Mouse (Mus musculus): Measurements from ENCODE around the gene Srp9.

The Srp9 gene

DNA sequence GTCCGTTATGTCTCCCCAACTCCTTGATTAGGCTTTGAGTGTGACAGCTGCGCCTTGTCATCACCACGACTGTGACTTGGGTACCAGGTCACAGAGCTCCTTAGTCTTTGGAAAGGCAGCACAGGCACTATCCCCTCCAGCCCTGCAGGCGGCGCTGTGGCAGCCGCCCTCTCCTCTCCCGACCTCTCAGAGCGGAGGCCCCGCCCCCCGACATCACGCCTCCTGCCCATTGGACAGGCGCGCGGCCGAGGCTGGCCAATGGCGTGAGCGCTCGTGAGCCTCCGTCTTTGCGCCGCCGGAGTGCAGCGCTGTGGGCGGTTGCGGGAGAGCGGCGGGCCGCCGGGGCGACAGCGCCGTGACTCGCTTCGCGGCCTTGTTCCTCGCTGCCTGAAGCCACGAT is at the start of gene Srp9:
TSS of gene Srp9 (plus strand) at position 232 of the 400 bp plus-strand sequence.
- ChIA-PET CTCF (interaction anchor here (0.5 to 2.7 kb wide), 104 partner anchors 8 to 1294 kb away, joined by 3 to 54 read pairs (median 4); partner anchors contain the start of genes Lbr (in 3 of the 4), Enah (in 1 of the 4) and Fbxo28 (in 1 of the 4)), POLR2A (interaction anchor here (0.6 to 4.5 kb wide), 110 partner anchors 9 to 1274 kb away, joined by 3 to 26 read pairs (median 4); partner anchors contain the start of genes Fbxo28 (in 3 of the 4) and Lbr (in 2 of the 4))

DNA sequence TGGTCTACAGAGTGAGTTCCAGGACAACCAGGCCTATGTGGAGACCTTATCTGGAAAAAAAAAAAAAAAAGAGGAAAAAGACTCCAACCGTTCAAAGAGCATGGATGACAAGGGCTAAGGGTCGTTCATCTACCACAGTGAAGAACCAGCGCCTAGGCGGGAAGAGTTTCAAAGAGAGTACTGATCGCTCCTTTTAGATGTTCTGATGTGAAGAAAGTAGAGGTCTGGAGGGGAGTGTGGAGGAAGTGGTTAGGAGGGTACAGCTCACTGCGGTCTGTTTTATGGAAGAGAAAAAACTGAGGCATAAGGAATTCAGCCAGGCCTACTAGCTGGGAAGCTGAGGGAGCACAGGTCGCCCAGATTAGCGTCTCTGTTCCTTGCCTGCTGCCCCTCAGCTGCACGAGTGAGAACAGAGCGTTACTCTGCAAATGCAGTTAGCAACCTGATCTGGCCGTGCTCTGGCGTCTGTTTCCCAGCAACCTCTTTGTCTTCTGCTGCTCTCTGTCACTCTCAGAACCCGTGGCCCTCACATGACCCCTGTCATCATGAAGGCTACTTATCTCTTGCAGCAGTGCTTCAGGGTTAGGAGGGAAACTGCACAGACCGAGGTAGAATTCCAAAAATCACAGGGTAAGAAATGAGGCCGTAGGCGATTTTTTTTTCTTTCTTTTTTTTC is 42.7 kb upstream of the Srp9 start:
- CTCF ChIA-PET: interaction anchor here in 3 of 4 experiments (0.5 to 1.7 kb wide), 4 partner anchors 37 to 1984 kb away, joined by 3 to 9 read pairs (median 6); partner anchors contain the start of gene Srp9 (in 1 of the 3)
- POLR2A ChIA-PET: interaction anchor here (0.6 to 3.0 kb wide), 32 partner anchors 9 to 1160 kb away, joined by 3 to 12 read pairs (median 4); partner anchors contain the start of gene Srp9 (in 1 of the 4)

DNA sequence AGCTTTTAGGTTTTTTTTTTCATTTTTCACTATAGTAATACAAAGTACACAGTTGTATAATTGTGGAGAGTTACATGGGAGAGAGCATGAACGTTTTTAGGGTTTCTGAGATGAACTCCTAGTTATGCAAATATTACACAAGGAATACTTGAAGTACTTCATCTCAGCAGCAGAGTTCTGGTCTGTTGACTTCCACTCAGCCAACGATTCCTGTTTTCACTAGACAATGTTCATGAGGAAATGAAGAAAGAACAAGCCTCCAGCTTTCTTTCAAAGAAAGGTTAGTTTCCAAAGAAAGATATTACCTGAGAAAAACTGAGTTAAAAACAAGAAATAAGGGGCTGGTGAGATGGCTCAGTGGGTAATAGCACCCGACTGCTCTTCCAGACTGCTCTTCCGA is 41.1 kb upstream of the Srp9 start:
- POLR2A ChIA-PET: interaction anchor here in 2 of 4 experiments (0.5 to 3.0 kb wide), 14 partner anchors 8 to 254 kb away, joined by 3 to 12 read pairs (median 4); partner anchors contain the start of gene Srp9 (in 1 of the 2)
- CTCF ChIA-PET: interaction anchor here in 2 of 4 experiments (0.6 to 1.7 kb wide), 2 partner anchors 41 to 259 kb away, joined by 4 to 7 read pairs; partner anchors contain the start of gene Srp9 (in 1 of the 2)

DNA sequence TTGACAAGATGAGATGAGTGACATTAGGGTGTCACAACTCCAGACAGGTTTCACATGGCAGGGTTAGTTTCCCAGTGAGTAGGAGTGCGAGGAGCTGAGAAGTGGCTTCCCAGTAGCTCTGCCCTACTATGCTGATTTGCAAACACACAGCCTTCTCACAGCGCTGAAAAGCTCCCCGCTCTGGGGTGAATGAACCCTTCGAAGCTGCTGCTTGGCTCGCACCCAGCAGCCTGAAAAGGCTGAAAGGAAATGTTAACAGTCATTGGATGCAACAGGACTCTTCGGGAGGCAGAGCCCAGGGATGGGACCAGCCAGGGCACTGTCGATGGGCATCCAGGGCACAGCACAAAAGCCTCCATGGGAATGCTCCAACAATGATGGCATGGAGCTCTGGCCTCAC is 37.8 kb upstream of the Srp9 start:
- POLR2A ChIA-PET: interaction anchor here in 3 of 4 experiments (0.6 to 3.6 kb wide), 9 partner anchors 8 to 73 kb away, joined by 3 to 13 read pairs (median 3); no protein-coding TSS in a partner anchor
- CTCF ChIA-PET: interaction anchor here in 1 of 4 experiments (1.1 kb wide), 1 partner anchor 38 kb away, joined by 3 read pairs; the partner anchor contains the start of gene Srp9

DNA sequence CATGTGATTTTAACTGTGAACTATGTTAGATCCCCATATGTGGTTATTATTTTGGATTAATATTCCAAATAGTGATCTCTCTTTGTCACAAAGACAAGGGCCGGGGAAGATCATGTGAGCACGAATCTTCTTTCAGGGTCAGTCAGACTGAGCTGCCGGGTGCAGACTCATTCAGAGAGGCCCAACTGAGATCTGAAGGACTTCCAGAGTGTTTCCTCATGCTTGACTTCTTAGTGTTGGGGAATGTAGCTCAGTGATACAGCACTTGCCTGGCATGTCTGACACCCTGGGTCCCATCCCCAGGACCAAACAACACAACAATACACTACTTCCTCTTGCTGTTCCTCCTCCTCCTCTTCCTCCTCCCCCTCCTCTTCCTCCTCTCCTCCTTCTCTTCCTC is 37.2 kb upstream of the Srp9 start:
- ChIA-PET POLR2A (interaction anchor here (0.6 to 3.6 kb wide), 19 partner anchors 8 to 206 kb away, joined by 3 to 13 read pairs (median 3); no protein-coding TSS in a partner anchor), CTCF (interaction anchor here in 1 of 4 experiments (1.1 kb wide), 1 partner anchor 37 kb away, joined by 3 read pairs; the partner anchor contains the start of gene Srp9)

DNA sequence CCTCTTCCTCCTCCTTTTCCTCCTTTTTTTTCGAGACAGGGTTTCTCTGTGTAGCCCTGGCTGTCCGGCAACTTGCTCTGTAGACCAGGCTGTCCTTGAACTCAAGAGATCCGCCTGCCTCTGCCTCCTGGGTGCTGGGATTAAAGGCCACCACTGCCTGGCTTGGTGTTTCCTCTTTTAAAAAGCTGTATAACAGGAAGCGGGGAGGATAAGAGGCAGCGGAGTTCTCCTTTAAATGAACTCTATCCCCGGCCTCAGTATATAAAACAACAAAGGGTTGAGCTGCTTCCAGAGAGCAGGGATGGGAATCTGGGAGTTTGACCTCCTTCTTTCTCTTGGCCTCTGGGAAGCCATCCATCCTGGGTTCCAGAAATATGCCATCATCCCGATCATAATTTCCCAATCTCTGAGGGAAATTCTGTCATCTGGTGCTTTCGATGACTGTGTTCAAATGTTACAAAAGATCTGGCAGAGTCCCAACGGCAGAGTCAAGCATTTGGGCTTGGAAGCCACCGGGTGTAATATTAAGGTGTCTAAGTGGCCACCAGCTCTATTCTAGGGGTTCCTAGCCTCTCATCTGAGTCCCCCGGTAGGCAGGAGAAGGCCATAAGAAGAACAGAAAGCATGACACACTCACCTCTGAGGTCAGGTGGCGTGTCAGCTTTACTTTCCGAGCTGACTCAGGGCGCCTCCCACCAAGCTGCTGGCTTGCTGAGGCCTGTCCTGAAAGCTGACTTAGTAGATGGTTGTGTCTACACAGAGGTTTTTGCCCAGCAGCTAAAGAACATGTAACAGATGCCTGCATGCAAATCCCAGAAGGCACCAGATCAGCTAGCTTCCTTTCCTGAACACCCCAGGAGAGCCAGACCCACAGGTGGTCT is 36.5 kb upstream of the Srp9 start:
- ChIA-PET POLR2A (interaction anchor here (0.5 to 3.6 kb wide), 27 partner anchors 9 to 315 kb away, joined by 3 to 13 read pairs (median 4); partner anchors contain the start of gene Srp9 (in 1 of the 4)), CTCF (interaction anchor here in 3 of 4 experiments (0.5 to 1.6 kb wide), 8 partner anchors 15 to 207 kb away, joined by 3 to 6 read pairs (median 3); partner anchors contain the start of gene Srp9 (in 1 of the 3))

DNA sequence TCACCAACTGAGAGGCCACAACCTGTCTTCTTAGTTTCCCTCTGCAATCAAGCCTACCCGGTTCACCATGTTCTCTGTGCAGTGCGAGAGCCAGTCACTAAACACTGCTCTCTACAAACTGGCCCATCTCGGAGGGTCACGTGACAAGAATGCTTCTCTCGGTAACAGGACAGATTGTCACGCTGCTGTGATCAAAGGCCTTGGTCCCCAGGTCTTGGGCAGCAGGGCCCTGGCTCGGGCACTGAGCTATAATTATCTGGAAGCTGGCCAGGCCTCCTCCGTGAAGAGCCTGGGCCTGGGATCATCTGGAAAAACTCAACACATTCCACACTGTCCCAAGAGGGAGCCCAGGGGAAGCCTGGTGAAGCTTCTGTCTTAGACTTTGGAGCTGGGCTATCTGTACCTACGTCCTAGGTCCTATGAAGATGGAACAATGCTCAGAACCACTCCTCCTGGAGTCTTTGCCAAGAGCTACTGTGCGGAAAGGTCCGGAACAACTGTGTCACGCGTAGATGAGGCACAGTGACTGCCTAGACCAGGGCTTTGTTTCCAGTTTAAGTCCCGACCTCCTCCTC is 35.6 kb upstream of the Srp9 start:
- CTCF ChIA-PET: interaction anchor here in 3 of 4 experiments (1.1 to 1.6 kb wide), 6 partner anchors 14 to 208 kb away, joined by 3 to 5 read pairs (median 3); no protein-coding TSS in a partner anchor
- POLR2A ChIA-PET: interaction anchor here in 3 of 4 experiments (0.5 to 3.6 kb wide), 32 partner anchors 10 to 743 kb away, joined by 3 to 13 read pairs (median 4); partner anchors contain the start of gene Srp9 (in 3 of the 3)

DNA sequence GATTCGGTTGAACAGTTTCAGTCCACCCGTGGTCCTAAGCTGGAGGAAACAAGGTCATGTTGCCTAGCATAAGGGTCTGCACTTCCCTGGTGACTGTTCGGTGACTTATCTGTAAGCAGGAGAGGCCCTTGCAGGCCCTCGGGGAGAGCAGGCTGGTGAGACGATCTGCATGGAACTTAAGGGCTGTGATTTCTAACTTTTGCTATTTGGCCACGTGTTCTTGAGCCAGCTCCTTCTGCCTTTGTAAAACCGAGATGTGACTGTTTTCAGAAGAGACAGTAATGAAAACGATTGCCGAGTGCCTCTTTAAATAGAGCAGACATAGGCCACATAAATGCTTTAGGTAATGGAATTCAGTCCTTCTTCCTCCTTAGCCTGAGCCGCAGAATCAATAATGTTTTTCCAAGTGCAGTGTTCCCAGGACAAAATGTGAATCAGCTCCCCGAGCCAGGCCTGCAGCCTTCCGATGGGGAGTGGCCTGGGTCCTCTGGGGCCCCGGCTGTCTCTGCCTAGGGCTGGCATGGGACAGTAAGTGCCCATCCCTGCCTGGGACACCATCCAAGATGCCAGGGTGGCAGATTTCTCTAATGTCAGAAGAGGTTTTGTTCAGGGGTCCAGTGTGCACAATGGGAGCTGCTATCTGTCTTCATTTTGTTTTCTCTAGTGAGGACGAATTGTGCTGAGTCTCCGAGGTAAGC is 34.8 kb upstream of the Srp9 start:
- CTCF ChIA-PET: interaction anchor here in 3 of 4 experiments (0.9 to 1.6 kb wide), 6 partner anchors 16 to 208 kb away, joined by 3 to 5 read pairs (median 3); no protein-coding TSS in a partner anchor
- POLR2A ChIA-PET: interaction anchor here in 2 of 4 experiments (0.5 to 3.6 kb wide), 29 partner anchors 9 to 742 kb away, joined by 3 to 13 read pairs (median 4); partner anchors contain the start of gene Srp9 (in 2 of the 2)

DNA sequence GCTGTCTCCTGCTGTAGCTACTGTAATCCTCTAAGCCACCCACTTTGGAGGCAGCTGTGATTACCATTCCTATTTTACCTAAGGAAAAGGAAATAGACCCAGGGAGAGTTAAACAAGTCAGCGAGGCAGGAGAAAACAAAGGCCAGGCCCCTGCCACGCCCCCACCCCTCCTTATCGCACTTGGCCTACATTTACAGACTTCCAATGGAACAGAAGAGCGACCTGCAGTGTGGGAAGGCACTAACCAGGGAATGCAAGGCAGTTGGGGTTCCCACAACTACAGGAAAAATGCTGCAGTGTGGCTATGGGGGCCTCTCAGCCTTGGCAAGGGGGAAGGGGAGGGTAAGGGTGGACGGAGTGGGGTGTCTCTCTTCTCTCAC is 34.2 kb upstream of the Srp9 start:
- CTCF ChIA-PET: interaction anchor here in 3 of 4 experiments (0.9 to 1.4 kb wide), 4 partner anchors 15 to 201 kb away, joined by 3 to 4 read pairs (median 3); no protein-coding TSS in a partner anchor
- POLR2A ChIA-PET: interaction anchor here in 2 of 4 experiments (0.8 to 2.7 kb wide), 13 partner anchors 11 to 142 kb away, joined by 3 to 10 read pairs (median 4); partner anchors contain the start of gene Srp9 (in 1 of the 2)

DNA sequence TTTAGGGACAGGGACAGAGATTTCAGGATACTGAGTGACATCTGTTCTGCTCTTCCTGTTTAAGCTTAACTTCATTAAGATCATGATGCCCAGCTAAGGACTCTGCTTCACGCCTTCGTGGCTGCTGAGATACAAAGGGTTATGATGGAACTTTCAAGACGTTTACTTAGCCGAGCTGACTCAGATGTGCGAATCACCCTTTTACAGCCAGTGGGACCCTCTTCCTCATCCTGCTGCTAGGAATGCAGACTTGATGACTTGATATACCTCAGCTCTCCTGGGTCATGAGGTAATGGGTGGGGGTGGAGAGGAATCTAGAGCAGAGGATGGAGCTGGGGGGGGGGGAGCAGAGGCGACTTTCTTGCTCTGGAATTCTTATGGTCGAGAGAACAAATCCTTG is 33.3 kb upstream of the Srp9 start:
- CTCF ChIA-PET: interaction anchor here in 3 of 4 experiments (0.6 to 1.5 kb wide), 5 partner anchors 8 to 33 kb away, joined by 3 to 5 read pairs (median 4); partner anchors contain the start of gene Srp9 (in 1 of the 3)
- POLR2A ChIA-PET: interaction anchor here in 3 of 4 experiments (0.6 to 2.0 kb wide), 19 partner anchors 8 to 122 kb away, joined by 3 to 15 read pairs (median 4); partner anchors contain the start of gene Srp9 (in 1 of the 3)

DNA sequence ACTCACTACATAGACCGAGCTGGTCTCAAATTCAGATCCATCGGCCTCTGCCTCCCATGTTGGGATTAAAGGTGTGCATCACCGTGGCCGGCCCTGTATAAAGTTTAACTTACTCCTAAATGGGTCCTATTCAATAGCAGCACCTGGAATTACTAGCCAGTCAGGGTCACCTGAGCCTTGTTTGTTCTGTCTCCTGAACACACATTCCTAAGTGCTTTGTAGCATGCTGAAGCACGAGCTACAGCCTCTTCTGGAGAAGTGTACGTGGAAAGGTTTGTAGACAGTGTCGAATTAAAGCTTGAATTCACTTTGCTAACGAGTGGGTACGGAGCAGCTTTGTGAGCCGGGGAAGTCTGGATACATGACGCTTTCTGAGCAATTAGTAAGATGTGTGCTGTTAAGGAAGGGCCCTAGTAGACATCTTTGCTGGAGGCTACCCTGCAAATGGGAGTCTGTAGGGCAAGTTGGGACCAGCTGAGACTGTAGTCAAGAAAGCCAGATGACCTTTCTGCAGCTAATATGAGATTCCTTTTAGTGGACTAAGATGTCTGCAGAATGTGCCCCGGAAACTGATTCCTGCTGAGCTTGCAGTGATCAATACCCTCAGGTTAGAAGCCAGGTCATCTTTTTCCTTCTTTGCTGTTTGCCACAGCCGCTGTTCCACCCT is 32.7 kb upstream of the Srp9 start:
- ChIA-PET POLR2A (interaction anchor here in 3 of 4 experiments (0.5 to 2.0 kb wide), 23 partner anchors 9 to 482 kb away, joined by 3 to 16 read pairs (median 4); partner anchors contain the start of gene Srp9 (in 2 of the 3)), CTCF (interaction anchor here in 3 of 4 experiments (0.5 to 1.5 kb wide), 6 partner anchors 7 to 203 kb away, joined by 3 to 5 read pairs (median 3); partner anchors contain the start of gene Srp9 (in 1 of the 3))

DNA sequence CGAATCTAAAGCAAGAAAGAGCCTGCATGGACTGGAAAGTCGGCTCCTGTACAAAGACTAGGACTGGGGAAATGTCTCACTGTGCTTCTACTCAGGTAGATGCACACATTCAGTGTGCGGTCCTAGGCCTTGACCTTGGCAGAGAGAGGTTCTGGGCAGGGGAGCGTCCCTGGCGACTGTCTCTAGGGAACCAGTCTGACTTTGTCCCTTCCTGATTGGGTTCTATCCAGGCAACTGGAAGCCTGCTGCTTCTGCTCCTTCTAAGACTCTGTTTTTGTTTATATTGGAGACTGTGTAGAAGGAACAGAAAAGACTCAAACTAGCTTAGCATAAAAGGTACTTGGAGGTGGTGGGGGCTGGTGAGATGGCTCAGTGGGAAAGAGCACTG is 32.1 kb upstream of the Srp9 start:
- ChIA-PET POLR2A (interaction anchor here in 3 of 4 experiments (0.5 to 3.1 kb wide), 21 partner anchors 9 to 482 kb away, joined by 3 to 16 read pairs (median 4); partner anchors contain the start of gene Srp9 (in 2 of the 3)), CTCF (interaction anchor here in 3 of 4 experiments (0.5 to 1.5 kb wide), 4 partner anchors 18 to 203 kb away, joined by 3 to 4 read pairs (median 3); partner anchors contain the start of gene Srp9 (in 1 of the 3))

DNA sequence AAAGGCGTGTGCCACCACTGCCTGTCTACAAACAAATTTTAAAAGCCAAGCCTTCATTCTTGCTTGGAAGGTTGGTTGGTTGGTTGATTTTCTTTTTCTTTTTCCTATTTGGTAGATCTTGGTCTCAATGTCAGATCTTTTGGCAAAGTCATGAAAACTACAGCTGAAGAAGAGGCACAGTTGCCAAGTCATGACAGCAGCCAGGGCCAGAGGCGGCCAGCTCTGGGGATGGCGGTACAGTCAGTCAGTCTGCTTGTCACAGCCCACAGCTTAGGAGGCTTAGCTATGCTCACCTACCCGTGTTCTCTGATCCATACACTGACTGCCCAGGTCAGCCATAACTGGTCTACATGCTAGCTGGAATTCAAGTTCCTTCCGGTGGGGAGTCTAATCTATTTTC is 31.1 kb upstream of the Srp9 start:
- ChIA-PET POLR2A (interaction anchor here in 2 of 4 experiments (0.6 to 3.6 kb wide), 11 partner anchors 9 to 330 kb away, joined by 3 to 14 read pairs (median 6); partner anchors contain the start of gene Srp9 (in 1 of the 2)), CTCF (interaction anchor here in 1 of 4 experiments (1.7 kb wide), 1 partner anchor 204 kb away, joined by 5 read pairs; no protein-coding TSS in a partner anchor)

DNA sequence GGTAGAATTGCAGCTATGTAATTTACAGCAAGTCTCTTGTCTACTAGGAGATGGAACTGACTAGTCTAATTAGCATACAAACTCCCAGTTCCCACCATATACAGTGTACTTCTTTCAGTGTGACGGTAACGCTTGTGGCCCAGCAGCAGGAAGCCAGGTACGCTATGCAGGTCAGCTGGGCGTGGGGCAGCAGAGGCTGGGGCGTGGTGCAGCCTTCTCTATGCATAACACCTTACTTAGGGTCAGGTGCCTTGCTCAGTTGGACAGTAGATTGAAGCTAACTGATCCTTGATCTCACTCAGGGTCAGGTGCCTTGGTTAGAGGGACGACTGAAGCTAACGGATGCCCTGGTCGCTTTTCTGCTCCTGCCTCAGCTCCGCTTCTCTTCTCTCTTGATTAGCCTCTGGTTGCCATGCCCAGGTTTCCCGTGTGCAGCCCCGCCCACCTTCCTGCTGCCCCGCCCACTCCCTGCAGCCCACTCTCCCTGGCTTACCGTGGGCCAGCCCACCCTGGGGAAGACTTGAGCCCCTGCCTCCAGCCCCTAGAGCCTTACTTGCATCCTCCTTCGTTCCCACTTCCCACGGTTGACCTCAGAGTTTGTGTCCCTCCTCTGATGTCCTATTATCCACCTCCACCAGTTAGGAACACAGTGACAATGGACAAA is 29.9 kb upstream of the Srp9 start:
- POLR2A ChIA-PET: interaction anchor here (0.6 to 3.6 kb wide), 38 partner anchors 8 to 252 kb away, joined by 3 to 14 read pairs (median 4); partner anchors contain the start of genes Lbr (in 1 of the 4) and Srp9 (in 1 of the 4)
- CTCF ChIA-PET: interaction anchor here in 3 of 4 experiments (0.6 to 1.7 kb wide), 10 partner anchors 9 to 304 kb away, joined by 3 to 10 read pairs (median 4); partner anchors contain the start of gene Srp9 (in 1 of the 3)

Measured in embryonic stem cell, embryonic (primary cell).